Mouse (Mus musculus): Measurements from ENCODE around the gene Lmtk2.
A peak's percentile ranks its signal among the peaks of the same experiment; 100 is the strongest.

Lmtk2 gene

GRCm38 (mm10) chr5:144112574-144113438, 12.6 kb downstream of the Lmtk2 start:
- peak; percentile 29 for DNase-seq

- no peak for DNase-seq
Measured at GRCm38 (mm10) chr5:144114068-144114467, 13.8 kb downstream of the Lmtk2 start.

- no peak for DNase-seq
Measured at GRCm38 (mm10) chr5:144114970-144115627, 14.9 kb downstream of the Lmtk2 start.

- DNase-seq, result no peak
Measured at GRCm38 (mm10) chr5:144115628-144115977, 15.4 kb downstream of the Lmtk2 start.

- DNase-seq, result no peak
Measured at GRCm38 (mm10) chr5:144118271-144118670, 18.0 kb downstream of the Lmtk2 start.

- DNase-seq, result no peak
Measured at GRCm38 (mm10) chr5:144119286-144119685, 19.1 kb downstream of the Lmtk2 start.

- no peak for DNase-seq
Measured at GRCm38 (mm10) chr5:144121489-144121888, 21.3 kb downstream of the Lmtk2 start.

- no peak for DNase-seq
Measured at GRCm38 (mm10) chr5:144125979-144126755, 25.9 kb downstream of the Lmtk2 start.

- DNase-seq, result no peak
Measured at GRCm38 (mm10) chr5:144143531-144143930, 43.3 kb downstream of the Lmtk2 start.

- DNase-seq, result no peak
Measured at GRCm38 (mm10) chr5:144146898-144147297, 46.7 kb downstream of the Lmtk2 start.

GRCm38 (mm10) chr5:144149530-144149929, 49.3 kb downstream of the Lmtk2 start:
- no peak for DNase-seq

- no peak for DNase-seq
Measured at GRCm38 (mm10) chr5:144151270-144151669, 51.0 kb downstream of the Lmtk2 start.

GRCm38 (mm10) chr5:144154528-144154927, 54.3 kb downstream of the Lmtk2 start:
- peak; percentile 59 for DNase-seq

- DNase-seq, result peak; percentile 28
Measured at GRCm38 (mm10) chr5:144158604-144159003, 58.4 kb downstream of the Lmtk2 start.

GRCm38 (mm10) chr5:144159137-144159536, 58.9 kb downstream of the Lmtk2 start:
- no peak for DNase-seq

- no peak for DNase-seq
Measured at GRCm38 (mm10) chr5:144162080-144162812, 62.0 kb downstream of the Lmtk2 start.

GRCm38 (mm10) chr5:144162813-144163517, 62.7 kb downstream of the Lmtk2 start:
- peak; percentile 67 for DNase-seq

- no peak for DNase-seq
Measured at GRCm38 (mm10) chr5:144165756-144166155, 65.5 kb downstream of the Lmtk2 start.

- no peak for DNase-seq
Measured at GRCm38 (mm10) chr5:144169275-144169975, 69.2 kb downstream of the Lmtk2 start.

GRCm38 (mm10) chr5:144173648-144174047, 73.4 kb downstream of the Lmtk2 start:
- no peak for DNase-seq

- no peak for DNase-seq
Measured at GRCm38 (mm10) chr5:144178216-144178615, 78.0 kb downstream of the Lmtk2 start.

Measured in cerebellum, adult 11 months (tissue).